Mouse (Mus musculus) embryo, embryonic 11 days (tissue): ENCODE measurements around the gene Ldlrad3.

Experiments
- DNase-seq: peaks from one replicate; pipeline ENCODE4 v3.0.0-alpha.2; 2015

Ldlrad3 gene

DNA sequence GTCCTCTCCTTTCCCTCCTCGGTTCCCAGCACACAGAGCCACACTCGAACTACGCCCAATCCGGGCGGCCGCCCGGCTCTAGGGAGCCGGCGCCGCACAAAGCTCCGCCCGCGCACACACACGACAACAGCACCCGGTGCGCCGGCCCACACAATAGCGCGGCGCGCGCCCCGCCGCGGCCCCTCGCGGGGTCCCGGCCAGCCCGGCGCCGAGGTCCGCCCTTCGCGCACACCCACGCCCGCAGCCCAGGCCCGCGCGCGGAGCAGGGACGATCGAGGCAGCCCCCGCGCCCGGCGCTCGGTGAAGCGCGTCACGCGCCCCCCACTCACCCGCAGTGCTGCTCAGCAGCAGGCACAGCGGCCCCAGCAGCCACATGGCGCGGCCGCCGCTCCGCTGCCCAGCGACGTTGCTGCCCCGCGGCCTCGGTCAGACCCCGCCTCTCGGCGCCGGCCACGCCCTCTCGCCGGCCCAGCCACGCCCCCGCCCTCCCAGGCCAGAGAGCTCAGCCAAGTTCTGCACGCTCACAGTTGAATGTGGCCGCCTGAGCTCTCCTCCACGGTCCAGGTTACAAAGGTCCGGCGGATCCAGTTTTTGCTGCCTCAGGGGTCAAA, at the start of gene Ldlrad3:
Gene Ldlrad3, minus strand, starts transcription at position 435 of the 611 bp plus-strand sequence.
- peak; percentile 92 for DNase-seq

DNA sequence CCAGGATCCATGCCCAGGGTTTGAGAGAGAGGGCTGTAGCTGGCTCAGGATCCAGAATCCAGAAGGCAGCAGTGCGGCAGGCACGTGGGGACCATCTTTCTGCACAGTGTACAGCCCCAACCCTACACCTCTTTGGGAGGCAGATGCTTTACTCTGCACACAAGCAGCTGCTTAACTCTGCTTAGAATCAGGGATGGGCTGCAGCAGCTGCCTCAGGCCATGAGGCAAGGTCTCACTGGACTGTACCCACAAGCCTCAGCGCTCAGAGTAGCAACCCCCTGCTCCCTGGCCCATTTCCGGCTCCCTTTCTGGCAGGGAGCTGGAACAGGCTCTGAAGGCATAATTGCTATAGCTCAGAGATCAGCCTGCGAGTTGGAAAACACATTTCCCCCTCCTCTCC, 45.3 kb upstream of the Ldlrad3 start:
- DNase-seq: peak; percentile 64

DNA sequence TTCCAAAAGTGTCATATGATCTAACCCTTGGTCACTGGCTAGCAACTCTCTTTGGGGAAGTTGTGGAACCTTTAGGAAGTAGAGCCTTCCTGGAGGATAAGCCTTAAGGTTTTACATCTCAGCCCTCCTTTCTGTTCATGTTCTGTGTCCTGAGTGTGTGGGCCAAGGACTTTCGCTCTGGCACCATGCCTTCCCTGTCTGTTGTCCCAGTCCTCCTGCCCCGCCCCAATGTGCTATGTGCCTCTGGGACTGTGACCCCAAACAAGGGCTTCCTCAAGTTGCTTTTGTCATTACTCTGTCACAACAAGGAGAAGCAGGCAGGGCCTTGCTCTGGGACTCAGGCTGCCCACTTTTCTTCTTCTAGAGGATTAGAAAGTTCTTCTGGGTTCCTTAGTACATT, 42.9 kb upstream of the Ldlrad3 start:
- DNase-seq: no peak

DNA sequence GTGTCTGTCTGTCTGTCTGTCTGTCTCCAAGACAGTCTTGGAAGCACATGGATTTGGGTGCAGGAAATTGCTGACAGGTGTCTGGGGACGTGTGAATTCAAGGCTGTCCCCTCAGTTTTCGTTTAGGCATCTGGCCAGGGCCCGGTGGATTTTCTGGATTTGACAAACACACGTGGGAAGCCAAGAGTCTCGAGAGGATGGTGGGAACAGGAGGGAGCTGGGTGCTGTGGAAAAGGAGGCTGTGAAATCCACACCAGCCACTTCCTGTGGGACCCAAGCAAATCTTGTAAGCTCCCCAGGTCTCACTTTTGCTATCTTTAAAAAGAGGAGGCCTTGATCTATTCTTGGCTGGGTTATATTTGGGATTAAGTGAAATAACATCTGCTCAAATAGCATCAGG, 42.1 kb upstream of the Ldlrad3 start:
- no peak for DNase-seq

DNA sequence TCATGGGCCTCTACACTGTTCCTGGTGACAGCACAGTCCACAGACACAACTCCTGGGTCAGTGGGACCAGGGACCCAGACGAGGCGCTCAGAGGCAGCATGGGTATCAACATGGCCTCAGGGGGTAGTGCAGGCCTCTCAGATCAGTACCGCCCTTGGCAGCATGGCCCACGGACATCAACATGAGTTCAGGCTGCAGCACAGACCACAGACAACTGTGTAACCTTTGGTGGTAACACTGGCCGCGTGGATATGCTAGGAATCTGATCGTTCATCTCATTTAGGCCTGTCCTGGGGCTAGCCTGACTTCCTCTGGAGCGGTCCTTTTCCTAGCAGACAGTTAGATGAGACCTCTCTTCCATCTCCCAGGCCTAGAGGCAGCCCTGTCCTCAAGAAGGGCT, 41.7 kb upstream of the Ldlrad3 start:
- no peak for DNase-seq

DNA sequence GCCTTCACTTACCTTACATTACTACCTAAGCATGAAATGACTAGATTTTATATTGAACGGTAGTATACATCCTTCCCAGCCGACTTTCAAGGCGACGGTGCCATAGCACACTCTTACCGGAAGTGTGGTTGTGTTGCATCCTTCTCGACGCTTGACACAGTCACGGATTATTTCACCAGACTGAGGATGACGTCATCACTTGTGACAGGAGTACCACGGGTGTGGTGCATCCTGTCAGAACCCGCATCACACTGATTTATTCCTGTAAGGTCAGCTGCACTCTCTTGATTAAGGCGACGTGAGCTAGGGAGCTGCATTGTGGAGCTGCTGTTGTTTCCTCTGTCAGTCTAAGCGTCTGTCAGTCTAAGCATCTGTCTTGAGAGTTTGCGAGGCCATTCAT, 40.1 kb upstream of the Ldlrad3 start:
- no peak for DNase-seq

DNA sequence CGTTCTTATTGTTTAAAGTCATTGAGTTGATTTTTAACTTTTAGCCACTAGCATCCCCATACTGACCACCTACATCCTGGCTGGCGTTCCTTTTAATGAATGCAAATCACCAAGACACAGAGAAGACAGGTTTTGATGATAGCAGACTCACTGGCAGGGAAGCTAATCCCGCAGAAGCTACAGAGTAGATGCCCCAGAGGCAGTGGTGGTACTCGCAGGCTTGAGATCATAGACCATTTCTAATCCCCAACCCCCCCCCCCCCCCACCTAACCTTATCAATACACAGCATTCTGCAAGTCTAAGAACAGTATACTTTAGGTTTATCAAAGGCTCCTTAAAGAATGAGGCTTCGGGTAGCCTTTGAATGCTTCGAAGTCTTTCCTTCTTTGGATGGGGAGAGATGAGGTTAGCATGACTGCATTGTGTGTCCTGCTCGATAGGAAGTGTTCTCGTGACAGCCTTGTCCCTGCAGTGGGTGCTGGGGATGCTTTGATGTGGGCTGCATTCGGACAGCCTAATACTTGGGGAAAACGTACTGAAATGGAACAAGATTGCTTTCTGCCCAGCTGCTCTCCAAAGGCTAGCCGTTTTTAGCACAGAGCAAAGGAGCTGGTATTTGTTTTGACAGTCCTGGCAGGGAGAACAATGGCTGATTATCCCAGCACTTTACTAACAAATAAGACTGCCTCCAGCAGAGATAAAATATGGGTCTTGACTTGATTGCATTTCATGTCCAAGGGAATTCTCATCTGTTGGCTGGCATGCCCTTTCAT, 37.4 kb upstream of the Ldlrad3 start:
- DNase-seq: no peak

DNA sequence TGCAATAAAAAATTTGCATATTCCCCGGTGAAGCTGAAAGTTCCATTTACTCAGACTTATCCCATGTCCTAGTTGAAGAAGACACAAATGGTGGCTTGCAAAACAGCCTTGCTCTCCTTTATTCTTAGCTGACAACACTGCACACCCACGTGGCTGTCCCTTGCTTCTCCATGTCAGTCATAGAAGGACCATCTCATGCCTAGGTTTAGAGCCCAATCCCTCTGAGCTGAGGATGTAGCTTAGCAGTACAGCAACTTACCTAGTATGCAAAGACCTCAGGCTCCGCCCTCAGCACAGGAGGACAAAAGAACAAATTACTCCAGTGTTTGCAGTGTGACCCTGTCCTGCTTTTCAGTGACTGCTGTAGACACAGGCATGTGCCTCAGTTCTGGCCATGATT, 36.6 kb upstream of the Ldlrad3 start:
- no peak for DNase-seq

DNA sequence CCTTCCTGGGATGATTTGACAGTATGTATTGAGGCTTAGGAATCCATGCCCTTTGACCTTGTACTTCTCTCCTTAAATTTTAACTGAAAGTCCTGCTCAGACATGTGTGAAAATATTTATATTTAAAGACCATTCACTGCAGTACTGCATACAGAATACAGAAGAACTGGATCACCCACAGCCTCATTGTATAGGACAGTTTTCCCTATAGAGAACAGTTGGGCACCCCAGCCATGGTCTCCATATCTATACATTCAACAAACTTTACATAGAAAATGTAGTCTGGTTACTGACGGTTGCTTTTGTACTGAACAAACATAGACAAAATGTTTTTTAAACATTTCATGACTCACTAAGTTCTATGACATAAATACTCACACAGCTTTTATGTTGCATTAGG, 30.6 kb upstream of the Ldlrad3 start:
- DNase-seq: no peak

DNA sequence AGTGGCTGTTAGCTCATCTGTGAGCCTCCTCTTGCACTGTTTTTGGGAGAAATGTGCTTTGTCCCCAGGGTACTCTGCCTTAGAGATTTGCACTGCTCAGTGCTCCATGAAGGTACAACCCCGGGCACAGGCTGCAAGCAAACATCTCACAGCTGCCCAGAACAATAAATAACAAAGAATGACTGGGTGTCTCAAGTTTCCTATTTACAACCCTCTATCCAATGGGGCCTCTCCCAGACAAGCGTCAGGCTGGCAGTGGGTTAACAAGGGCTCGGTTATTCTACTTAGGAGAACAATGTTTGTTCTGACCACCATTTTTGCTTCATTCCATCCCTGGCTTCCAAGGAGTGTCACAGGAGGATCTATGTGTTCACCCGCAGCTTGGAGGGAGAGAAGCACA, 25.9 kb upstream of the Ldlrad3 start:
- peak; percentile 44 for DNase-seq

DNA sequence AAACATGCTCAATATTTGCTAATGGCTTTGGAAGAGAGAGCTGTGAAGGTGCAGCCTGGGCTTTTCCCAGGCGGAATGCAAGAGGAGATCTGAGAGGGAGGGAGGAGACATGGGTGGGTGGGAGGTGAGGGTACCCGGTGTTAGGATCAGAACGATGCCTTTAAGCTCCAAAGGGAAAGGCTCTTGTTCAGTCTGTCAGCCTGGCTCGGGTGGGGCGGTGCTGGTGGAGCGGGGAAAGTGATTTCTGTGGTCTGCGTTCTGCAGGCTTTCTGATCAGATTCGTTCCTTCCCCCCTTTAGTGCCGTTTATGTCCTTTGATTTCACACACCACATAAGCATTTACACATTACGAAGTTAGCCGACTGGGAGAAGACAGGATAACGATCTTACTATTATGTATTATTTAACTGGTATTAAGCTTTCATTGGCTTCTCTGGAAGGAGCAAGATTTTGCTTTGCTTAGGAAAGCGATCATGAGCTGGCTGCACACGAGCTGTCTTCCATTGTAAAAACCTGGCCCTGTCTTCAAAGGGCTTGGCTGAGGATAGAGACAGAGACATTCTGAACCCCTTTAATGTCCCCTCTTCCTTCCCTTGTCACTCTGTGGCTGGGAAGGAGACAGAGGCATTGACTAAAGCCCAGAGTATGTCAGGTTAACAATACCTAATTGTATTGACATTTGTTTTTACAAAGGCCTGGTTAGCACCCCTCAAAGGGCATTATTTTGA, 19.7 kb upstream of the Ldlrad3 start:
- peak; percentile 25 for DNase-seq

DNA sequence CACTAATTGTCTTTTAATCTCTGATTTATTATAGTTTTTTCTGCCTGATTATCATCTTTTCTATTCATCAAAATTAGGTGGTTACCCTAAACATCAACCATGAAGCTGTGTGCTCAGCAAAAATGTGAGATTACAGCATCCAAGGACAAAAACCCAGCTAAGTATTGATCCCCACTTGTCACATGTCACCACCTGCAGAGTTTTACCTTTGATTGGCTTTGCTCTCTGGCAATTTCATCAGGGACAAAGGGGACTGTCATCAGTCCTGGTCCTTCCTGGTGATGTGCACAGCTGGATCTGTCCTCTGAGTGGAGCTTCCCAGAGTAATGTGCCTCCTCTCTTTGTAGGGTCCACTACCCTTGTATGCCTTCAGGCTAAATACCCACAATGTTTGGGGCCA, 17.3 kb upstream of the Ldlrad3 start:
- DNase-seq: no peak

DNA sequence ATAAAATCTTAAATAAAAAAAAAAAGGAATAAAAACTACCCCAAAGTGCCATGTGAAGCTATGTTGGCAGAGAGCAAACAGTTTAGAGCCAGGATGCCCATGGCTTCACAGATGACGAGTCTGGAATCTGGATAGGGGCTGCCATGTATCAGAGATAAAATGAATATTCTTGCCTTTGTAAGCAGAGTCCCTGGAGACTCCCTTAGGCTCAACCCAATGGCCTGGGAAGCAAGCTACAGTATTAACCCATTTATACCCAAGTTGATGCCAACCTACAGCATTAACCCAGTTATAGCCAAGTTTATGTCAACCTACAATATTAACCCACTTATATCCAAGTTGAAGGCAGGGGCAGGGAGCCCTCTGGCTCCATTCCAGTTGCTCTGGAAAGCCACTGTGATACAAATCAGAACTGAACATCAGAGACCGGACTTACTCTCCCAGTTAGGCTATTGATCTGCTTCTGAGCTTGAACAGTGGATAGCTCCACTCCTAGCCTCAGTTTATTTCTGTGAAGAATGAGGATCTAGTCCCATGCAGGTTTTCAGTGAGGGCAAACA, 16.1 kb upstream of the Ldlrad3 start:
- no peak for DNase-seq

DNA sequence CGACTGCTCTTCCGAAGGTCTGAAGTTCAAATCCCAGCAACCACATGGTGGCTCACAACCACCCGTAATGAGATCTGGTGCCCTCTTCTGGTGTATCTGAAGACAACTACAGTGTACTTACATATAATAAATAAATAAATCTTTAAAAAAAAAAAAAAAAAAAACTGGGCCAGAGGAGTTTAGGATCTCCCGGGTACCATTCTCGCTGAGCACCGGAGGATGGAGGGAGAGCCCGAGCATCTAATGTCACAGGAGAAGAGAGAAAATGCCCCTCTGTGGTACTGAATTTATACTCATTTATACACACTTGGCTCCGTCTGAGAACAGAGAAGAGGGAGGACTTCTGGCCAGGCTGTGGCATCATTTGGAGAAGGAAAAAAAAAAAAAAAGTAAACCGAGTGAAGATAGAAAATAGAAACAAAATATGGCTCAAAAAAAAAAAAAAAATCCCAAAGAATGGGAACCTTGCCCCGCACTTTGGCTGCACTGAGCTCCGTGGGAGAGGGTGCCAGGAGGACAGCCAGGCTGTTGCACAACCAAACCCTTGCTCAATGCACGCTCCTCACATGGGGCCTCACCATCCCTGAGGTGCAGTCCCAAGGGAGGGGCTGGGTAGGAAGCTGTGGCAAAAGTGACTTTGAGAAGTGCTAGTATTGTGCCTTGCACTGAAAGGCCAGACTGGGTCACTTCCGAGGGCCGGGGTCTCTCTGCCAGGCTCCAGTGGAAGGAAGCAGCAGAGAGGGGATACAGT, 15.2 kb upstream of the Ldlrad3 start:
- no peak for DNase-seq

DNA sequence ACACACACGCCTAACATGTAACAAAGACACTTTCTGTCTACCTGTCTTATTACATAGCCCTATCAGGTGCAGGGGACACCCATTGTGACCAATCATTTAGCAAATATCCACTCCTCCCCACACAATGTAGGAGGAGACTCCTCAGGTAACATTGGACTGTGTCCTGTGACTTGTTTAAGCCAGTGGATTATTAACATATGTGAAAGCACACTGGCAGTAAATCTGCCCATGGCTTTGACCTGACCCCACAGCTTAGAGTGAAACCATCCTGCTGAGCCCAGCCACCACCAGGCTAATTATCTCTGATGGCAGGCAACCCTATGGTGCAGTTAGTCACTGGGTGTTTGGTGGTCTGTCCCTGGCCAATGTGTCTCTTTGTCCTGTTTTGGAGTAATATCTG, 11.1 kb upstream of the Ldlrad3 start:
- DNase-seq: peak; percentile 61

DNA sequence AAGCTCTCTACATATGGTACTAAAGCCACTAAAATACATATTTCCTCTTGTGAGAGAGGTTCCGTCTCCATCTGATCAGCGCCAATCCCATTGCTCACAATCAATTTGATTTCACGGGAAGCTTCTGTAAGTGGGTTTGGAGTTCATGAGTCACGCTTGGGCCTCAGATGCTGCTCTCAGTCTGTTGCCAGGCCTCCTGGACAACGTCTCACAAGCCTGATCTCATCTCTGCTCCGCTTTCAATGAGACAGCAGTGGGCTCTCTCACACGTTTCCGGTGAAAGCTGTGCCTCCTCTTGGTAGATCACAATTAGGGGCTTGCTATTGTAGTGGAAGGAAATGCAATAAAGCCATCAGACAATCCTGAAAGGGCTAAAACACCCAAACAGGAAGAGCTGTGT, 10.5 kb upstream of the Ldlrad3 start:
- peak; percentile 21 for DNase-seq

DNA sequence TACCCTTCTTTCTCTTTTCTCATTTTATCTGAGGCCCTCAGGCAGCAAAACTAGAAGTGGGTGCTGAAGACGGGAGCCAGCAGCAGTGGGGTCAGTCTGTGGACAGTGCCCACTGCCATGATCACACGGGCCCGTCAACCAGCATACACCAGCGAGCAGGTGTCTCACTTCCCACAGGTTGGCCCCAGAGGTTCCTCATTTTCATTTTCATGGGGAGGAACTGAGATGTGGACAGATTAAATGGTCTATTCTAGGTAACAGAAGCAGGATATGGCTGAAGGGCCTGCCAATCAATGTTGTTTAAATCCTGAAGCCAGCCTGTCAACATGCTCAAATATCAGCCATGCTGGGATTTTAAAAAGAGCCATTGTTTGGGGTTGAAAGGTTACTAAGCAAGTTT, 9.3 kb upstream of the Ldlrad3 start:
- DNase-seq: no peak

DNA sequence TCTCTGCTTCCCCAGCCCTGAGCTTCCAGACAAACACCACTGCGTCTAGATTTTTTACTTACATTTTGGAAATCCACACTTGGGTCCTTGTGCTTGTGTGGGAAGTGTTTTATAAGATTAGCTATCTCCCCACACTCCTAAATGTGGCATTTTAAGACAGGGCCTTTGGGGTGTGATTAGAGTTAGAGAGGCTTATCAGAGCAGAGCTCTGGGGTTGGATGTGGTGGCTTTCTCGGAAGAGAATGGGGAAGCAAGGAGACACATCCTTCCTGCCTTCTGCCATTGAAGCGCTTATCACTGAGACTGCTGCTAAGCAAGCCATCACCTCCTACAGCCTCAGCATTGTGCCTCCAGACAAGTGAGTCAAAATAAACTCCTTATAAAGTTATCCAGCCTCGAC, 8.1 kb upstream of the Ldlrad3 start:
- no peak for DNase-seq

DNA sequence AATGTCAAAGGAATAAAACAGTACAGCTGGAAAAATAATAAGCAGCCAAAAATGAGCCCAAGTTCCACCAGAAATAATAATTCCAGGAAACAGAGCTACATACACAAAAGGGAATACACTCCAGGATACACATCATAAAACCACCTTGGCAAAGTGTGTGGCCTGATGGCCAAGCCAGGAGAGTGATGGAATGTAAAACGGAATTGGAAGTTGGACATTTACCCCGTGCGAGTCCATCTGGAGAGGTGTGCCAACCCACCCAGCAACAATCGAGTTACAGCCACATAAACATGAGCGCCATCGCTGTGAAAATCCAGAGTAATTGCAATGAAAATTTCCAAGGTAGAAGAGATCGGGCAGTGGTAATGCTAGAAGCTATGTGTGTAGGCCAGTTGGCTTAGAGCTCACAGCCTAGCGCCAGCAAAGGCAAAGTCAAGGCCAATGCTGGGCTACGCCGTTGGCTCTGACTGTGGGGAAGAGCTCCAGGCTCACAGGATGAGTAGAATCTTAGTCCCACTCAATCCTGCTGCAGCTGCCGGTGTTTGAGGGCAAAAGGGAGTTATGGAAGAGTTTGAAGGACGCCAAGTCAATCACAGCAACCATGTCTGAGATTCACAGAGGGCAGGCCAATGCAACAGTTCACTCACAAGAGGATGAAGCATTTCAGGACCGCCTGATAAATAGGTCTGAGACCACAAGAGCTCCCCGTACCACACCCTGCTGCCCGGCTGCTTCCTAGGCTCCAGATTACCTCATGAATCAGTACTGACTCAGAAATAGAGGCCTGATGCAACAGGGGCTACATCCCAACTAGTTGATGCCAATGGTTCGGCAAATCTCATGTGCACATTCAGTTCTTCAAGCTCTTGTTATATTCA, 7.0 kb upstream of the Ldlrad3 start:
- no peak for DNase-seq

DNA sequence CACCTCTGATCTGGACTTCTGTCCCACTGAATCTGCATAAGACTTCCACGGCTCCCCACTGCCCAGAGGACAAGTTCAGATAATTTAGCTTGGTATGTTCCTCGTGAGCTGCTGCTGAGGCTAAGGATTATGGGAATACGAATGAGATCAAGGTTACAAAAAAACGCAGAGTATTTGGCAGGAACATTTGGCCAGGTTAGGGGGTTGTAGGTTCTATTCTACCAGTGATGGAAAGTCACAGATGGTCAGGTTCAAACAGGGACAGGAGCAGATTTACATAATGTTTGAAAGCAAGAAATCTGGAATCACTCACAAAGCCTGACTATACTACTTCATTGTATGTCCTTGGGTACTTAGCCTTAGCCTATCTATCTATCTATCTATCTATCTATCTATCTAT, 5.6 kb upstream of the Ldlrad3 start:
- DNase-seq: no peak

DNA sequence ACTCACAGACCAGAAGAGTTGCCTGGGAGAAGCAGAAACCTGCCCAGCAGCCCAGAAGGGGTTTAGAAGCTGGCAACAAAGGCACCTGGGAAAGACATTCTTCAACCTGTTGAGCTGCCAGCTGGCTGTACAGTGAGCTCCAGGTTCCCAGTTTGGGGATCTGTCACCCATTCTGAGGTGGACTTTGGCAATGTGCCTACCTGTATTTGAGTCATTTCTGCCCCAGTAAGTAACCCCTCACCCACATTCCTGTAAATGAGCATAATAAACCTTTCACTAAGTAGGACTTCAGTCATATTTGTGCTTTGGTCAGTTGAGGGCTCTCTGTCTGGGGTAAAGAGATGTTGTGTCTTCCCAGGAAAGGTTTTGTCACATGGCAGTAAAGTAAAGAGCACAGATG, 4.8 kb upstream of the Ldlrad3 start:
- DNase-seq: no peak
